Mouse (Mus musculus) lung, postnatal 4 days (tissue): Measurements from ENCODE around the gene Pde6b.

Experiments
- DNase-seq, 2 experiments: peaks; one replicate each; pipeline ENCODE4 v3.0.0; 2021

Pde6b gene

GRCm38 (mm10) chr5:108403453-108403852, 15.3 kb downstream of the Pde6b start:
- no peak for DNase-seq

GRCm38 (mm10) chr5:108405460-108405859, 17.3 kb downstream of the Pde6b start:
- DNase-seq, result no peak

GRCm38 (mm10) chr5:108406977-108407376, 18.8 kb downstream of the Pde6b start:
- DNase-seq, result no peak

DNA sequence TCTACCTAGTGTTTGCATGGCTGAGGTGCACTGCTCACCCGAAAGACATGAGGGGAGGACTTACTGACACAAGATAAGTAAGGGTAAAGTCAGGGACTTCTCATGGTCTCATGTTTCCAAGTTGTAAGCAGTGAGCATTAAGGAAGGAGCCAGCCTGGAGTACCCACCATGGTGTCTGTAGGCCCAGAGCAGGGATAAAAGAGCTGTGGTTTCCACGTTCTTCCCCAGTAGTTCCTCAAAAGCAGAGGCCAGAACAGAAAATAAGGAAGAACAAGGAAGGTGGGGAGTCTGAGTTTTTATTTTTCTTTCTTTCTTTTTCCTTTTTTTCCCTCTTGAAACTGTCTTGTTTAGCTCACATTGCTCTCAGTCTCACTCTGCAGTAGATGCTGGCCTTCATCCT, 26.5 kb downstream of the Pde6b start:
- DNase-seq, result no peak

- no peak for DNase-seq
Observed at GRCm38 (mm10) chr5:108422741-108423140, 34.5 kb downstream of the Pde6b start.

DNA sequence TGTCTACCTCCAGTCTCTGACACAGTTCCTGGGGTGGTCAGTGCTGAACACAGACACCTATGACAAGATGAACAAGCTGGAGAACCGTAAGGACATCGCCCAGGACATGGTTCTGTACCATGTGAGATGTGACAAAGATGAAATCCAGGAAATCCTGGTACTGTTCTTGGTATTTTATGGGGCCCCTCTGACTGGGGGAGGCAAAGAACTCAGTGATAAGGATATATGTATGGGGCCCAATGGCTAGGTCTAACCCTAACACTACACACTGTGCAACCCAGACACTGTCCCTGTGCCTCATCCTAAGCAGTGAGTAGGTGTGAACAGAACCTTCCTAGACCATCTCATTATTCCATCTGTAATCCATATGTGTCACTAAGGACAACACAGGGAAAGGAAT, 35.2 kb downstream of the Pde6b start:
- DNase-seq, result no peak

DNA sequence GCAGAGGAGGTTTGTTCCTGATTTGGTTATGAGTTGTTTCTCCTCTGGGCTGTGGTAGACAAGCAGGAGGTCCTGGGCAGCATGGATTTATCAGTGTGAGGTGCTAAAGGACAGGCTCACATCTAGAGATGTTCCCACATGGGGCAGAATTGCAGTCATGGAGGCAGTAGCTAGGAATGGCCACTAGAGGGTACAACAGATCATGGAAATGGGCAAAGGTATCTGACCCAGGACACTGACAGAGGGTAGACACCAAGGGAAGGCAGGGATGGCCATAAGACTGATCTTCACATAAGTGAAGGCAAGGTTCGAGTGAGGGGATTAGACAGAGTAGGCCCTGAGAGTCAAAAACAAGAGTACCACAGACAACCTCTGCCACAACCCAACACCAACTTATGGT, 39.0 kb downstream of the Pde6b start:
- DNase-seq, result peak in 1 of 2 experiments; percentile 64

- no peak for DNase-seq
Observed at GRCm38 (mm10) chr5:108431196-108431595, 43.0 kb downstream of the Pde6b start.

DNA sequence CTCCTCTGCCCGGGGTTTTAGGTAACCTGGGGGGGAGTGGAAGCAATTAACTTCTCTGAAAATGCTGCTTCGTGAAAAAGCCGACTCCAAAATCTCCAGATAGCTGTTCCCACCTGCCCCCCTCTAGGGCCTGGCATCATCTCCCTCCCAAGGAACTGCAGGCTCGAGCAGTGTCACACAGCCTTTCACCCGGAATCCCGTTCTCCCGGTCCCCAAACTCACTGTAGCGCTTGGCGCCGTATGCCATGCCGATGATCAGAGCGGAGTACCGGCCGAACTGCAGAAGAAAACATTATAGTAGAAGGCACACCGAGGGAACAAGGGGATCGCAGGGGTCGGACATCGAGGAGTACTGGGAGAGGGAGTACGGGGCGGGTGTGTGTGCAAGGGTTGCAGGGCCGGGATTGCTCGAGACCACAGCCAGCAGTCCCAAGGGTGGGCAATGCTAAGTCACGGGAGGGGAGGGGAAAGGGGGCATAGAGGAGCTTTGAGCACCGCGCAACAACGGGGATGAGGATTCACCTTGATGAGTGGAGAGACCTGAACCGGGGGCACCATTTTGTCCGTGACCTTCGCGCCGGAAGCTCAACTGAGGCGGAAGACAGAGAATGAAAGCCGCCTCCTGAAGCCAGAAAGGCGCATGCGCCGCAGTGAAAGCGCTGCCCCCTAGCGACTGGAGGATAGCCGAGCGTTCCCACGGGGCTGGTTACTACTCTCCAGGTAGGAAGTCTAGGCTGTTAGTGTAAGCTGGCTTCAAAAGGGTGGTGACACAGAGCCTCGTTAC, 45.8 kb downstream of the Pde6b start, which contains the start of gene Atp5k:
Gene Atp5k (minus strand): TSS at position 645 of the 784 bp plus-strand sequence.
- peak; percentile 92 to 96 for DNase-seq

DNA sequence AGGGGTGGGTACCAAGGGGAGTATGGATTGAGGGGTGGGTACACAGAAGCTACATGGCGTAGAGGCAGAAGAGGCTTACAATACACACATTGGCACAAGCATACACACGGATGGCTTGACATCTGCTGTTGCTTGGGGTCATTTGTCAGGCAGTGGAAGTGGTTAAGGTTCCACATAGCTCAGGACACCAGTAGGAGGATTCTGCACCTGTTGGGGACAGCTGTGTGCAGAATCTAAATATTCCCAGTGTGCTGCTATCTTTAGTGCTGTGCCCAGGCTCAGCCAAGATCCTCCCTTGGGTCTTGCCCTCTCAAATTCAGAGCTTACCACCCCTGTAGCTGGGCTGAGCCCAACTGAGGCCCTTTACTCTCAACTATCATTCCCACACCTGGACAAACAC, 47.9 kb downstream of the Pde6b start:
- no peak for DNase-seq

GRCm38 (mm10) chr5:108446973-108447372, 58.8 kb downstream of the Pde6b start:
- peak in 1 of 2 experiments; percentile 34 for DNase-seq

- no peak for DNase-seq
Observed at GRCm38 (mm10) chr5:108447857-108448256, 59.7 kb downstream of the Pde6b start.

DNA sequence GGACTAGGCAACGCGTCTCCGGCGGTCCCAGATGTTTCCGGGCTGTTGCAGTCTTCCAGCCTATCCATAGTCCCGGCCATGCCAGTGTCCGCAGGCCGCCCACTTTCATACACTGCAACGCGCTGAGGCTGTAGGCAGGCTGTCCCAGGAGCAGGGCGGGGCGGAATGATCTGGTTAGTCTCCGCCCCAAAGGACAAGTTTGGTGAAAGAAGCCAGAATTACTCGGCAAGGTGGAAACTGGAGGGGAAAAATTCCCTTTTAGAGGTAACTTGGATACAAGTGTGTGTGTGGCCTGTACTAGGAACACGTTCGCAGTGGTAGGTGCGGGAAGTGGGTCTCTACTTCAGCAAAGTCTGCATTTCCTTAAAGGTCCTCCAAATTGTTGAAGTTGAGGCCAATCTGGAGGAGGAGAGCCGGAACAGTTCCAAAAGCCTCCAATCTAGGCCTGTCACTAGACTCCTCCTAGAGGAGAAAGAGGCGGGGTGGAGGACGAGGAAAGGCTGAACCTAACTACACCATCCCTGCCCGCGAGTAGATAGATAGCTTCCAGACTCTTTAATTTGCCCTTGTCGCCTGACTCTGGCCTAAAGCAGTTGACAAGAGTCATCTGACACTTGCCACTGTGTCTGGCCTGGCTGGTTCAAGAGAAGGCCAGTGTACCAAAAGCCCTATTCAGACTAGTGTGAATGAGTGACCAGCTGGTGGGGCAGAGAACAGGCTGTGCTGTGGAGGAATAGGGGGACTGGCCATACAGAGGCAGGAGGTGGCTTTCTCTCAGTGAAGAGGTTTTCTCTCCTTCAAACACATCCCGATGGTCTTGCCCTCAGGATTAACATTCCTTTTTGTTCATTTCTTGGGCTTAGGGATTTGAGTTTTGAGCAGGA, 60.8 kb downstream of the Pde6b start, which contains the start of gene Mfsd7a:
Gene Mfsd7a (minus strand): TSS at position 107 of the 884 bp plus-strand sequence.
- DNase-seq, result peak; percentile 80 to 85

GRCm38 (mm10) chr5:108450837-108451540, 62.8 kb downstream of the Pde6b start:
- DNase-seq, result no peak

DNA sequence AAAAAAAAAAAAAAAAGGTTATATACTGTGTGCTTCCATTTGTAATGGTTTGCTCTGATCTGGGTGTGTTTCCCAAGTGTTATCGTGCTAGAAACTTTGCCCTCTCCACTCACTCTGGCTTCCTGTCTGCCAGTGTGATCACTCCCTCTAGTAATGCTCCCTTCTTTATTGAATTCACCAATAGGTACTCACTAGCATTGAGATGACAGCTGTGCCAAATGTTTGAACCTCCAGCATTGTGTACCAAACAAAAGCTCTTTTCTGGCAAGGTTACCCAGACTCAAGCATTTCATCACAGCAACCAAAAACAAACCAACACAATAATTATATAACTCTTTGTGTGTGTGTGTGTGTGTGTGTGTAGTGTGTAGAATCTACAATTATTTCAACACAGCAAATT, 63.4 kb downstream of the Pde6b start:
- DNase-seq, result no peak

GRCm38 (mm10) chr5:108452422-108452821, 64.2 kb downstream of the Pde6b start:
- DNase-seq, result no peak

GRCm38 (mm10) chr5:108454094-108454493, 65.9 kb downstream of the Pde6b start:
- DNase-seq, result no peak

DNA sequence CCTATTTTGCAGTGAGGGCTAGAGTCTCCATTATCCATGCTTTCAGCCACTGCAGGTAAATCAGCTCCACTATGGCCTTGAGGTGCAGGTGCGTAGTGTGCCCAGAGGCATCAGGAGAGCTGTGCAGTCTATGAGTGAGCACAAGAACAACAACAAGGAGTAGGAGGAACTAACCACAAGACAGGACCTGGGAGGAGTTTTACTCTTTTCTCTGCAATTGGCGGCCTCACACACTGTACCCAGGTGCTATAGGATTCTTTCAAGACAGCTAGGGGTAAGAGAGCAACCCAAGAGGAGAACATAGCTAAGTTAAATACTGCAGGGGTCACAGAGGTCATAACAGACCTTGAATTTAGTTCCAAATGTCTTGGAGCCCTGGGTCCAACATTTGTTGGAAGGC, 70.5 kb downstream of the Pde6b start:
- no peak for DNase-seq

- no peak for DNase-seq
Observed at GRCm38 (mm10) chr5:108460461-108460860, 72.3 kb downstream of the Pde6b start.

- DNase-seq, result peak; percentile 98 to 99
Observed at GRCm38 (mm10) chr5:108461082-108462065, 73.2 kb downstream of the Pde6b start, which contains the start of gene Pcgf3. TSS of gene Pcgf3 (plus strand) at chr5:108461232.

DNA sequence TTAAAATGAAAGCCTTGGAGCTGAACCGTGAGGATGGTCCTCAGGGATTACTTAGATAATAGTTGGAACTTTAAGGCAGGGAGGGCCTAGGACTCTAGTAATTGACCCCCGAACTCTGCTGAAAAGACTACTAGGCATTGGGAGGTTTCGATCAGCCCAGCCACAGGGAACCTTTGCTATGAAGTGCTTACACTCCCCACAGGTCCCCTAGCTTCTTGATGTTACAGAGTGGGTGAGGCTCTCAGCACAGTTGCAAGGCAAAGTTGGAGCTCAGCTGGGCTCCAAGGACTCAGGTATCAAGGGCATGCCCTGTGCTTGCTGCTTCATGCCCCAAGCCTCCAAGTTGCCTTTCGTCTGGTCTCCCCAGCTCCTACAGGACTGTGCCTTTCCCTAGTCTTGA, 74.3 kb downstream of the Pde6b start:
- DNase-seq, result no peak
